Mouse (Mus musculus) hematopoietic stem cell, adult 5-6 weeks (primary cell): Measurements from ENCODE around the gene Ablim1. TPM values are rescaled to one million over a fixed set of nuclear protein-coding genes. Genes with fewer than 3 reads are reported as not detected.

ENCODE experiments used
- ATAC-seq, 2 experiments: fragments of 125-278 bp in 1 of 2; replicated peaks in 1 of 2; 2 replicates each; pipeline ENCODE4 v1.8.0; 2016 to 2017; ENCODE audit warnings: inconsistent platforms in 2 of 2, mild to moderate bottlenecking in 2 of 2, moderate number of reproducible peaks in 2 of 2, low read depth in 1 of 2, moderate TSS enrichment in 1 of 2; ENCODE audit not compliant: low FRiP score in 2 of 2, poor library complexity in 2 of 2, severe bottlenecking in 2 of 2, insufficient read depth in 1 of 2, low TSS enrichment in 1 of 2
- total RNA-seq: library from RNA; stranded (forward); fragments of 172-1452, 232-1000 nt; gene quantifications from 2 replicates; pipeline ENCODE4 v1.2.3, GENCODE M21; 2017

Ablim1 gene
- total RNA-seq, 1 experiment from 2014 or later: 46.1 TPM

GRCm38 (mm10) chr19:57247221-57247620 is 67.5 kb downstream of the Ablim1 start:
- no peak for ATAC-seq

GRCm38 (mm10) chr19:57244281-57244680 is 70.4 kb downstream of the Ablim1 start:
- no peak for ATAC-seq

DNA sequence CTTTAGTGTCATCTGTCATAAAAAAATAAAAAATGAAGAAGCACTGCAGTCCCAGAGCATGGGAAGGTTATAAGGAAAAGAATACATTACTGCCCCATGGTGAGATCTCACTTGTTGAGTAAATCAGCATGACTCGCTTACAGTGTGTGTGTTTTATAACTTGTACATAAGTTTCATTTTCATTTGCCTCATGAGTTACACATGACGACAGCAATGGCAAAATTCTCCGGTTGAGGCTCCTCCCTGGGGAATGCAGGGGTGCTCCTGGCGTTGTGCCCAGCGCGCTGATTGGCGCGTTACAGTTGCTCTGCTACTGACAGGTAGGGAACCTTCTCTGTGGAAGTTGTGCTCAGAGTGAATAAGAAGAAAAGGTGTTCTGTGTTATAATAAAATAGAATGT is 71.1 kb downstream of the Ablim1 start:
- ATAC-seq: peak; percentile 39 to 74; a peak in 3 of 4 replicates

- peak; percentile 54 to 71; a peak in 3 of 4 replicates for ATAC-seq
These were observed 71.5 kb downstream of the Ablim1 start for GRCm38 (mm10) chr19:57243191-57243590.

DNA sequence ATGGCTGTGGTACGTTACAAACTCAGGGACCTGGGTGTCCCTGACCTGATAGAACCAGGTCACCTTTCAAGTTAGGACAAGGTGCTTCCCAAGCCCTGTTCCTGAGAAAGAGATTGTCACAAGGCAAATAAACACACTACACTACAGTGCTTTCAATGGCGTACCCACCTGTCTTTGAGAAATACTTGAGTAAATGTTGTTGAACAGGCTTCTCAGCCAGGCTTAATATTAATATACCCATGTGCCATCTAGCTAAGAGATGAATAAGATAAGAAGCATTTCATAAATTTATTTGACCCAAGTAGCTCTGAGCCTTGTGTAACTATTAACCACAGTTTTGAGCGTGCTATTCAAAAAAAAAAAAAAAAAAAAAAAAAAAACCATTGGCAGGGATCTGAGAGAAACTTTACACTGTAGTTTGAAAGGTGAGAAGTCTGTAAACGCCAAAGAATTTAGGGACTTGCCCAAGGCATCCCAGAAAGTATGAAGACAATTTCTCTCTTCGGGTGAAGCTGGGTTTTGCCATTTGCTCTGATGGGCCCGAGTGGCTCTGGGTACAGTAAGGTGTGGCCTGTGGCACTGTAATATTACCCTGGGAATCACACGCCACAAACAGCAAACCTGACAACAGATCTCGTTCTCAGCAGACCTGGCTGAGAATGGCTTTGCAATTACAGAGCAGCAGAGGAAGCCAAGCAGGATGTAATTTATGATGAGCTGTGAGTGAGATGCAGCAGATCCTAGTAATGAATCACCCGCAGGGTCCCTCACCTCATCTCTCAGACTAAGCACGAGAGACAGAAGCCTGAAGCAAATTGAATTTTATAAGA is 73.1 kb downstream of the Ablim1 start:
- no peak for ATAC-seq

DNA sequence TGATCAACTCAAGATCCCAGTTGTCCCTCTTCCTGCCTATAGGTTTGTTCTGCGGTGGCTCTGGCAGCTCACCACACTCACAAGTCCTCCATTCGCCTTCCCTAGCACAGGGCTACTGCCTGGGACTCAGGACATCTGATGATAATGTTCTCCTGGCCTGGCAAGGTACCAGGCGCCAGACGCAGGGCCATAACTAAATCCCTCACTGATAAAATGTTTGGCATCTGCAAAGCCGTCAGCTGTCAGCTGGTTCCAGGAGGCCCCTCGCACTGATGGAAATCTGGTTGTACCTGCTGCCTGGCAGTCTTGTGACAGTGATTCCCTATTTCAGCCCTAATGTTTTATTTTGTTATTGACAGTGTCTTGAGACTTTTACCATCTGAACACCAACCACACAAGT is 74.5 kb downstream of the Ablim1 start:
- ATAC-seq: no peak

- peak; percentile 18 to 23; a peak in 2 of 4 replicates for ATAC-seq
These were observed 75.4 kb downstream of the Ablim1 start for GRCm38 (mm10) chr19:57239176-57239784.

GRCm38 (mm10) chr19:57238461-57238860 is 76.3 kb downstream of the Ablim1 start:
- ATAC-seq: no peak

DNA sequence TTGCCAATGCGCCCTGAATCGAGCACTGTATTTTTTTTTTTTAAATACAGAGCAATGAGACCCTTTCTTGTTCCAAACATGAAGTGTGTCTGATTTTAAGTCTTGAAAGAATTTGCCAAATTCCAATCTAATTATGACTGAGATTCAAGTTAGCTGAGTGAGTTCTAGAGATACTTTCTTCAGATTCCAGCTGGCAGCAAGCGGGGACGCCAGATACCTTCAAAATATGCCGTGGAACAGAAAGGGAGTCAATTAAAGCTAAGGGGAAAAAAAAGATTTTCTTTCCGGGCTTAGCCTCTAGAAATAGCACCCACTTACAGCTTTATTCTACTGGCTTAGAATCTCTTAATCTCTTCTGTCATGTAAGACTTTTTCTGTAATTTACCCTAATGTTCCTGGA is 77.2 kb downstream of the Ablim1 start:
- no peak for ATAC-seq

DNA sequence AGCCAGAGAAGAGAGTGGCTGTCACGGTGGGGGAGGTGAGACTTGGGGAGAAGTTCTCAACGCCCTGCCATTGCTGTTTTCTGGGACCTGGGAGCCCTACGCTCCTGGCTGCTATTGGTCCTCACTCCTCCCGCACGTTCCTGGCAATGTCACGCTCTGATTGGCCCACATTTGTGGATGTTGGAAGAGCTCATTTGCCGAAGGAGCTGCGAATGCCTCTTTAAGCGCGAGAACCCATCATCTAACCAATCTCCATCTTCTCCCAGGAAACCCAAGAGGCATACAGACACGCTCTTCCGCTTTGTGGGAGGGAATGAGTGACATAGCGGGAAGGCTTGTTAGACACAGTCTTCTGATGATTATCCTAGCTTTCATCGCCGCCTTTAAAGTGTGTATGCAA is 78.1 kb downstream of the Ablim1 start:
- ATAC-seq: no peak

DNA sequence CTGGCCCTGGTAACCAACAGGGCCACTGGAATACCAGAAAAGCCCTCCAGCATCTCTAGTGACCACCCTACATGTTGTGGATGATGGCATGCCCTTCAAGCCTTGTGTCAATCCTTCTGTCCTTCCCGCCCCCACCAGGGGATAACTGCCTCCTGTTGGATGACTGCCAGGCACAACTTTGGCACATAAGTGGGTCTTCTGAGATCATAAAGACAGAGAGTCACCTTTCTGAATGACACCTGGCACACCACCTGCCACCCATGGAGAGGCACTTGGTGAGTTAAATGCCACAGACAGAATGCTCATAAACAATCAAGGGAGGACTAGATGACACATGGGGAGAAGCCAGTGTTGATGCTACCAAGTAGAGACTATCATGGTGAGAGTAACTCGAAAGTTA is 78.8 kb downstream of the Ablim1 start:
- ATAC-seq: no peak

GRCm38 (mm10) chr19:57230996-57231395 is 83.7 kb downstream of the Ablim1 start:
- no peak for ATAC-seq

DNA sequence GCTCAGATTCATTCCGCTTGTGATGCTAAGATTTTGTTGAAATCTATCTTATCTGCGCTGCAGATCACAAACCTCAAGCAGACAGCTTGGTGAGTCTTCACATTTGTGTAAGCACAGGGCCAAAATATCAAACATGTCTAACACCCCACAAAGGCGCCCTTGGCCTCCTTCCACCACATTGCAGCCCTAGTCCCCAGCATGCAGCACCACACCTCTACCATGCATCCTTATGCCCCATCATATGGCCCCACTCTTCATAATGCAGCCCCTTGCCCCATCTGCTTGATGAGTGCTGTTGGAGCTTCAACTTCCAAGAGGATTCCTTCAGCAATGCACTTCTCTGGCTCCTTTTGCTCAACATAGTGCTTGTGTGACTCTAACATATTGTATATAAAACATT is 85.6 kb downstream of the Ablim1 start:
- no peak for ATAC-seq

GRCm38 (mm10) chr19:57228576-57228975 is 86.1 kb downstream of the Ablim1 start:
- no peak for ATAC-seq

- ATAC-seq: no peak
These were observed 90.3 kb downstream of the Ablim1 start for GRCm38 (mm10) chr19:57224390-57224789.

DNA sequence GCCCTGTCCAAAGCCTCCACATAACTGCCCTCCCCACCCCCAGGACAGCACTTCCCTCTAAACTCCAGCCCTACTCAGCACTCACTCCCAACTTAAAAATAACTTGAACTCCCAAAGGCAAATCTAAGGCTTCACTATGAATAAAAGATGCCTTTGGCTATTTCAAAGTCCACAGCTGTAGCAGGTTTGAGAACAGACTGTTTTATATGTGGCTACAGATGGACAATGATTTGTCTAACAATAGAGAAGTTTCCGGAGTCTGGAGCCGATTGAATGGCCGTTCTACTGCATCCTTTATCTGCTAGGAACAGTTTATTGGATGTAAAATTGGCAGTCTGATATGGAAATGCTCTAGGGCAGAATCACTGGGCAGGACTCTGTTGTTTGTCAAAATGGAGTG is 91.0 kb downstream of the Ablim1 start:
- ATAC-seq: no peak

DNA sequence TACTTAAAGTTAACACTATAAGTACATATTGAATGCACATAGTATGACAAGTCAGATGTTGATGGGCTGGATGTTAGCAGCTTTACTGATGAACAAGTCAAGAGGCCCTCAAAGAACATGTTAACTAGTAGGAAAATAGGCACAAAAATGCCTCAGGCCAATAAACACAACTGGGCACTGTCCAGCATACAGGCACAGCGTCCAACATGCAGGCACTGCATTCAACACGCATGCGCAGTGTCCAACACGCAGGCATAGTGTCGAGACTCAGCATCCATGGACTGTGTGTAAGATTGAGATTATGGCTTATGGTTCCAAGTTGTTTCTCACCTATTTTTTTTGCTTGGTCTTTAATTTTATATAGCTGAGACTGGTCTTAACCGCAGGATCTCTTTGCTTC is 92.1 kb downstream of the Ablim1 start:
- no peak for ATAC-seq

GRCm38 (mm10) chr19:57221684-57222235 is 93.0 kb downstream of the Ablim1 start:
- peak; percentile 60 to 80 for ATAC-seq
